Mouse (Mus musculus) bone marrow macrophage, adult 2 months (primary cell): ENCODE results near the gene Olfr1512.

ENCODE experiments used
- CTCF ChIP-seq: IDR thresholded peaks from 2 replicates; pipeline ENCODE4 v1.5.1; 2012; ENCODE audit warnings: low read depth, mild to moderate bottlenecking, low read length, moderate library complexity
- POLR2A ChIP-seq: IDR thresholded peaks from 2 replicates; pipeline ENCODE4 v1.6.1; 2012; ENCODE audit warnings: mild to moderate bottlenecking, low read depth, low read length, borderline replicate concordance

DNA sequence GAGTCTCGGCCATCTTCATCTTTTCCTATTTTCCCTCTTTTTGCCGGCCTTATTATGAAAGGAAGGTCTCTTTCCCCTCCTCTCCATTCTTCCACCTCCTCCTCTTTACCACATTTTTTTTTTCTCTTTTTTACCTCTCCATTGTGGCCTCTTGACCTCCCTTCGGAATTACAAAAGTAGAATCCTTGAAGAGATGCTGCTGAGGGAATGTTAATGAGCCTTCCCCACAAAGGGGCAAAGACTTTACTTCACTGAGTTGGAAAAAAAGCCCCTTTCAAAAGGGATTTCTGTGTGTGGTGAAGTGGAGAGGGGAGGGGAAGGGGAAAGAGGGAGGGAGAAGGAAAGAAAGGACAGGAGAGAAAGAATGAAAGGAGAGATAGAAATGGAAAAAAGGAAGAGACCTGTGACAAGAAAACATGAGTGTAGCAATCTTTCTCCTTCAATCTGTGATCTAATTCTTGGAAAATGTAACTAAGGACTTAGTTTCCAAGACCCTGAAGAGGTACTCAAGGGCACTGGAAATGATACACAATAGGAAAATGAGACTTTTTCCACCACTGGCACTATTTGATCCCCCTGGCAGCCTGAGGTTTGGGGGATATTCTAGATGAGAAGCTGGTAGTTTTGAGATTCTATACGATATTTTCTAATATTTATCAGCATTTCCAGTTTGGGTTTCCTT lies 47.8 kb downstream of the Olfr1512 start:
- TF ChIP-seq CTCF: no peak
- TF ChIP-seq POLR2A: no peak
